Mouse (Mus musculus): Measurements from ENCODE around the gene Agt. TPM values are rescaled to one million over a fixed set of nuclear protein-coding genes. Genes with fewer than 3 reads are reported as not detected.

Agt gene
- polyA plus RNA-seq, 1 experiment from 2014 or later, result 44.5 TPM

- H3K4me1 ChIP-seq (replicated peaks; ENCODE audit: control insufficient read depth, insufficient read depth), result no peaks in the 10 kb centered on the region
- peaks cover 51% of the 10 kb centered on the region for H3K36me3 ChIP-seq (ENCODE audit: control insufficient read depth, insufficient read depth, low read length)
- no peak overlapping the region for H3K4me3 ChIP-seq (ENCODE audit: low read depth, low read length)
- H3K27me3 ChIP-seq (ENCODE audit: control insufficient read depth, insufficient read depth, low read length), result no peaks in the 10 kb centered on the region
- no peaks in the 10 kb centered on the region for H3K9me3 ChIP-seq (ENCODE audit: control insufficient read depth, low read length)
- no peak for ATAC-seq (ENCODE audit: low FRiP score, low TSS enrichment)
- no peak overlapping the region for H3K4me2 ChIP-seq (replicated peaks; ENCODE audit: low read depth)
- TF ChIP-seq EP300 (optimal IDR thresholded peaks at IDR 0.05) (no peak), CTCF (IDR thresholded peaks at IDR 0.05; ENCODE audit: low read depth) (no peak)
- DNase-seq (ENCODE audit: low spot score), result no peak
- WGBS, result 61% methylated on average over 11 of the region's 11 CpGs
- no peak overlapping the region for H3K27ac ChIP-seq (replicated peaks)
- H3K9ac ChIP-seq (ENCODE audit: low read length), result no peak overlapping the region
Measured at GRCm38 (mm10) chr8:124547269-124547668, 22.2 kb downstream of the Agt start.

GRCm38 (mm10) chr8:124546815-124547214, 22.7 kb downstream of the Agt start:
- Histone ChIP-seq H3K4me3 (ENCODE audit: low read depth, low read length) (no peak overlapping the region), H3K9ac (ENCODE audit: low read length) (no peak overlapping the region), H3K27me3 (ENCODE audit: control insufficient read depth, insufficient read depth, low read length) (no peaks in the 10 kb centered on the region), H3K9me3 (ENCODE audit: control insufficient read depth, low read length) (no peaks in the 10 kb centered on the region), H3K4me2 (replicated peaks; ENCODE audit: low read depth) (no peak overlapping the region), H3K4me1 (replicated peaks; ENCODE audit: control insufficient read depth, insufficient read depth) (no peaks in the 10 kb centered on the region), H3K36me3 (ENCODE audit: control insufficient read depth, insufficient read depth, low read length) (peaks cover 50% of the 10 kb centered on the region), H3K27ac (replicated peaks) (no peak overlapping the region)
- WGBS, result 89% methylated on average over 7 of the region's 7 CpGs
- ATAC-seq (ENCODE audit: low FRiP score, low TSS enrichment) (no peak), DNase-seq (ENCODE audit: low spot score) (no peak)
- TF ChIP-seq CTCF (IDR thresholded peaks at IDR 0.05; ENCODE audit: low read depth) (no peak), EP300 (optimal IDR thresholded peaks at IDR 0.05) (no peak)

GRCm38 (mm10) chr8:124546371-124546770, 23.1 kb downstream of the Agt start:
- Histone ChIP-seq H3K9me3 (ENCODE audit: control insufficient read depth, low read length) (no peaks in the 10 kb centered on the region), H3K36me3 (ENCODE audit: control insufficient read depth, insufficient read depth, low read length) (peaks cover 53% of the 10 kb centered on the region), H3K4me1 (replicated peaks; ENCODE audit: control insufficient read depth, insufficient read depth) (no peaks in the 10 kb centered on the region), H3K9ac (ENCODE audit: low read length) (no peak overlapping the region), H3K27me3 (ENCODE audit: control insufficient read depth, insufficient read depth, low read length) (no peaks in the 10 kb centered on the region), H3K4me3 (ENCODE audit: low read depth, low read length) (no peak overlapping the region), H3K27ac (replicated peaks) (no peak overlapping the region), H3K4me2 (replicated peaks; ENCODE audit: low read depth) (no peak overlapping the region)
- ATAC-seq (ENCODE audit: low FRiP score, low TSS enrichment), result no peak
- 84% methylated on average over 6 of the region's 6 CpGs for WGBS
- DNase-seq (ENCODE audit: low spot score), result no peak
- no peak for TF ChIP-seq EP300 (optimal IDR thresholded peaks at IDR 0.05)
- no peak for TF ChIP-seq CTCF (IDR thresholded peaks at IDR 0.05; ENCODE audit: low read depth)

- Histone ChIP-seq H3K4me3 (ENCODE audit: low read depth, low read length) (no peak overlapping the region), H3K9ac (ENCODE audit: low read length) (no peak overlapping the region), H3K27me3 (ENCODE audit: control insufficient read depth, insufficient read depth, low read length) (no peaks in the 10 kb centered on the region), H3K9me3 (ENCODE audit: control insufficient read depth, low read length) (no peaks in the 10 kb centered on the region), H3K4me1 (replicated peaks; ENCODE audit: control insufficient read depth, insufficient read depth) (no peaks in the 10 kb centered on the region), H3K36me3 (ENCODE audit: control insufficient read depth, insufficient read depth, low read length) (peaks cover 47% of the 10 kb centered on the region), H3K4me2 (replicated peaks; ENCODE audit: low read depth) (no peak overlapping the region), H3K27ac (replicated peaks) (no peak overlapping the region)
- no peak for TF ChIP-seq CTCF (IDR thresholded peaks at IDR 0.05; ENCODE audit: low read depth)
- TF ChIP-seq EP300 (optimal IDR thresholded peaks at IDR 0.05), result no peak
- 96% methylated on average over 5 of the region's 5 CpGs for WGBS
- no peak for DNase-seq (ENCODE audit: low spot score)
- no peak for ATAC-seq (ENCODE audit: low FRiP score, low TSS enrichment)
Measured at GRCm38 (mm10) chr8:124543272-124543671, 26.2 kb downstream of the Agt start.

GRCm38 (mm10) chr8:124542001-124542400, 27.5 kb downstream of the Agt start:
- Histone ChIP-seq H3K4me1 (replicated peaks; ENCODE audit: control insufficient read depth, insufficient read depth) (no peaks in the 10 kb centered on the region), H3K27me3 (ENCODE audit: control insufficient read depth, insufficient read depth, low read length) (no peaks in the 10 kb centered on the region), H3K4me2 (replicated peaks; ENCODE audit: low read depth) (no peak overlapping the region), H3K9ac (ENCODE audit: low read length) (no peak overlapping the region), H3K4me3 (ENCODE audit: low read depth, low read length) (no peak overlapping the region), H3K27ac (replicated peaks) (no peak overlapping the region), H3K9me3 (ENCODE audit: control insufficient read depth, low read length) (no peaks in the 10 kb centered on the region), H3K36me3 (ENCODE audit: control insufficient read depth, insufficient read depth, low read length) (peaks cover 42% of the 10 kb centered on the region)
- ATAC-seq (ENCODE audit: low FRiP score, low TSS enrichment) (no peak), DNase-seq (ENCODE audit: low spot score) (no peak)
- 96% methylated on average over 4 of the region's 4 CpGs for WGBS
- TF ChIP-seq EP300 (optimal IDR thresholded peaks at IDR 0.05), result no peak
- TF ChIP-seq CTCF (IDR thresholded peaks at IDR 0.05; ENCODE audit: low read depth), result no peak

- WGBS, result 79% methylated on average over 12 of the region's 12 CpGs
- peak; percentile 50 for DNase-seq (ENCODE audit: low spot score)
- Histone ChIP-seq H3K4me2 (replicated peaks; ENCODE audit: low read depth) (no peak overlapping the region), H3K4me3 (ENCODE audit: low read depth, low read length) (no peak overlapping the region), H3K9ac (ENCODE audit: low read length) (no peak overlapping the region), H3K27ac (replicated peaks) (no peak overlapping the region), H3K4me1 (replicated peaks; ENCODE audit: control insufficient read depth, insufficient read depth) (no peaks in the 10 kb centered on the region), H3K27me3 (ENCODE audit: control insufficient read depth, insufficient read depth, low read length) (no peaks in the 10 kb centered on the region), H3K36me3 (ENCODE audit: control insufficient read depth, insufficient read depth, low read length) (peaks cover 38% of the 10 kb centered on the region), H3K9me3 (ENCODE audit: control insufficient read depth, low read length) (no peaks in the 10 kb centered on the region)
- peak; percentile 74 for ATAC-seq (ENCODE audit: low FRiP score, low TSS enrichment)
- no peak for TF ChIP-seq EP300 (optimal IDR thresholded peaks at IDR 0.05)
- no peak for TF ChIP-seq CTCF (IDR thresholded peaks at IDR 0.05; ENCODE audit: low read depth)
Measured at GRCm38 (mm10) chr8:124540906-124541305, 28.6 kb downstream of the Agt start.

Measured in stomach, postnatal 0 days (tissue).